Mouse (Mus musculus) limb, embryonic 11.5 days (tissue): ENCODE measurements around the gene Prkd1. TPM values are rescaled to one million over a fixed set of nuclear protein-coding genes. Genes with fewer than 3 reads are reported as not detected.

ENCODE experiments used
- ATAC-seq: fragments of 200-750 bp; cut with Nextera tagmentation; 2 replicates; pipeline ENCODE4 v1.8.0; 2017; ENCODE audit warnings: low read depth; ENCODE audit not compliant: insufficient number of reproducible peaks, low FRiP score, low TSS enrichment
- DNase-seq: peaks from one replicate; pipeline ENCODE4 v3.0.0-alpha.2; 2015; ENCODE audit warnings: low spot score
- H3K27ac ChIP-seq: fragments of 300-500 bp; sonication (generic); replicated peaks from 2 replicates; pipeline ENCODE4 v1.5.1; 2014; ENCODE audit warnings: low read depth, mild to moderate bottlenecking, low read length
- H3K27me3 ChIP-seq: fragments of 300-500 bp; sonication (generic); 2 replicates; pipeline ENCODE4 v1.6.1; 2014; ENCODE audit warnings: mild to moderate bottlenecking, low read length, mixed read lengths; ENCODE audit not compliant: control insufficient read depth, insufficient read depth
- H3K36me3 ChIP-seq: fragments of 300-500 bp; sonication (generic); 2 replicates; pipeline ENCODE4 v1.6.1; 2014; ENCODE audit warnings: mild to moderate bottlenecking, low read length, moderate library complexity, mixed read lengths; ENCODE audit not compliant: control insufficient read depth, insufficient read depth
- H3K4me1 ChIP-seq: fragments of 300-500 bp; sonication (generic); 2 replicates; pipeline ENCODE4 v1.6.1; 2014; ENCODE audit warnings: low read length, mixed read lengths; ENCODE audit not compliant: control insufficient read depth, insufficient read depth
- H3K4me2 ChIP-seq: fragments of 300-500 bp; sonication (generic); 2 replicates; pipeline ENCODE4 v1.6.1; 2014; ENCODE audit warnings: low read depth, mild to moderate bottlenecking, moderate library complexity; ENCODE audit not compliant: severe bottlenecking
- H3K4me3 ChIP-seq: fragments of 300-500 bp; sonication (generic); 2 replicates; pipeline ENCODE4 v1.5.1; 2014; ENCODE audit warnings: low read depth, low read length
- H3K9ac ChIP-seq: fragments of 300-500 bp; sonication (generic); 2 replicates; pipeline ENCODE4 v1.6.1; 2014; ENCODE audit warnings: mild to moderate bottlenecking, low read length
- H3K9me3 ChIP-seq: fragments of 300-500 bp; sonication (generic); 2 replicates; pipeline ENCODE4 v1.6.1; 2016; ENCODE audit warnings: low read length; ENCODE audit not compliant: control insufficient read depth
- WGBS: fragments of 180-500 bp; shearing (Covaris S2); extraction: QIAGEN DNeasy Blood & Tissue Kit; methylation state at CpG from one replicate; pipeline ENCODE4 v1.1.7; 2014; 5-methylcytosine and 5-hydroxymethylcytosine counted together
- polyA plus RNA-seq: library from polyadenylated mRNA; unstranded; fragments of >200 nt; fragmentation: Nextera tagmentation; extraction: Ambion mirVana; gene quantifications from 2 replicates; pipeline ENCODE4 v1.2.1, GENCODE M21; 2014

The Prkd1 gene
- polyA plus RNA-seq, 1 experiment from 2014 or later, result 5.8 TPM

DNA sequence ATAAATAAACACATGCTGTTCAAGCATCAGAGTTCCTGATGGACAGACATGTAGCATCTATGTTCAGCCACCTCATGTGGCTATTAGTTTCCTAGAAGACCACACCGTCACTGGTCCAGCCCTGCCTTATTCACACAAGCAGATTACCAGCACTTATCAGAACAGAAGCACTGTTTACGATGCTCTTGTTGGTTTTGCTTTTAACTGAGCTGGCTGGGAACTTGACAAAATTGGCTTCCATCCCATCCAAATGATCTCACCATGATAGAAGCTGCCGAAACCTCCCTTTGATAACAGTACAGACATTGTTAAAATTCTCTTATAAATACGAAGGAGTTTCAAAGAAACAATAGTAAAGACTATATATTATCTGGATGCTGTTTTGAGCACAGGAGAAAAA, 24.7 kb downstream of the Prkd1 start:
- Histone ChIP-seq H3K27ac (no peak overlapping the region), H3K27me3 (no peaks in the 10 kb centered on the region), H3K9ac (no peak overlapping the region), H3K4me2 (no peak overlapping the region), H3K36me3 (no peaks in the 10 kb centered on the region), H3K4me3 (no peak overlapping the region), H3K9me3 (no peaks in the 10 kb centered on the region), H3K4me1 (no peaks in the 10 kb centered on the region)
- ATAC-seq, result no peak
- DNase-seq, result no peak
- 69% methylated on average over 4 of the region's 4 CpGs for WGBS

DNA sequence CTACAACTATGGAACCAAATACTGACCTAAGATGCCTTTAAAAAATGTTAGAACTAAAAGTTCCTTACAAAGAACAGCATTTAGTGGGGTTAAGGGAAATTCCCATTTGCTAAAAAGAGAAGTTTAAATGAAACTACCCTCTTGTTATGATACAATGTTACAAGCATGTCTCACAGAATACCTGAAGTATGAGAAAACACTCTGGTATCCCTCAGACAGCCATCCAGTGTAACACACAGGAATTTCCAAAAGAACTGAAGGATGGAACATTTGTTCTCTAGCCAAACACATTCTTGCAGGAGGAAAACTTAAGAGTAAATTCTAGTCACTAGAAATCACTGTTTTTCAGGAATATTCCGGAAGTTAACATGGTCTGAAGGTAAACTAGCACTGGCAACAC, 33.0 kb downstream of the Prkd1 start:
- no peak overlapping the region for H3K4me3 ChIP-seq
- no peak overlapping the region for H3K4me2 ChIP-seq
- no peaks in the 10 kb centered on the region for H3K9me3 ChIP-seq
- H3K27ac ChIP-seq, result no peak overlapping the region
- H3K4me1 ChIP-seq, result no peaks in the 10 kb centered on the region
- no peak for ATAC-seq
- no peak for DNase-seq
- H3K9ac ChIP-seq, result no peak overlapping the region
- H3K36me3 ChIP-seq, result no peaks in the 10 kb centered on the region
- no peaks in the 10 kb centered on the region for H3K27me3 ChIP-seq
- WGBS, result 94% methylated on average over 1 of the region's 1 CpGs

DNA sequence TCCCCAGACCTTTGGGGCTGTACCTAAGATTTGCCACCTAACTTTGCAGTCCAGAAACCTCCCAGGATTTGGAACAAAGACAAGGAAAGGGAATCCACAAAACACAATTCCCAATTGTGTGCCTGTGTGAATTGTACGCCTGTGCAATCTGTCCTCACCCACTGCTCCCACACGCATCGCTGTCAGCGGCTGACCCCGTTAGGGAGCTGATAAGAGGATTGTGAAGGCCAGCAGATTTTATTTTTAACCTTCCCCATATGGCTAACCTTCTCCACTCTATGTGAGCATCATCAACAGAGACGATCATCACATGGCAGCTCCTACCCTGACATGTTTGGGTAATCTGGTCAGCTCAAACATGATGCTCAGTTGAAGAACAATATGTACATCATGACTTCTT, 34.6 kb downstream of the Prkd1 start:
- ATAC-seq (no peak), DNase-seq (no peak)
- H3K4me3 ChIP-seq, result no peak overlapping the region
- H3K27me3 ChIP-seq, result no peaks in the 10 kb centered on the region
- 71% methylated on average over 6 of the region's 6 CpGs for WGBS
- H3K36me3 ChIP-seq, result no peaks in the 10 kb centered on the region
- no peak overlapping the region for H3K4me2 ChIP-seq
- H3K9ac ChIP-seq, result no peak overlapping the region
- no peak overlapping the region for H3K27ac ChIP-seq
- no peaks in the 10 kb centered on the region for H3K4me1 ChIP-seq
- no peaks in the 10 kb centered on the region for H3K9me3 ChIP-seq

DNA sequence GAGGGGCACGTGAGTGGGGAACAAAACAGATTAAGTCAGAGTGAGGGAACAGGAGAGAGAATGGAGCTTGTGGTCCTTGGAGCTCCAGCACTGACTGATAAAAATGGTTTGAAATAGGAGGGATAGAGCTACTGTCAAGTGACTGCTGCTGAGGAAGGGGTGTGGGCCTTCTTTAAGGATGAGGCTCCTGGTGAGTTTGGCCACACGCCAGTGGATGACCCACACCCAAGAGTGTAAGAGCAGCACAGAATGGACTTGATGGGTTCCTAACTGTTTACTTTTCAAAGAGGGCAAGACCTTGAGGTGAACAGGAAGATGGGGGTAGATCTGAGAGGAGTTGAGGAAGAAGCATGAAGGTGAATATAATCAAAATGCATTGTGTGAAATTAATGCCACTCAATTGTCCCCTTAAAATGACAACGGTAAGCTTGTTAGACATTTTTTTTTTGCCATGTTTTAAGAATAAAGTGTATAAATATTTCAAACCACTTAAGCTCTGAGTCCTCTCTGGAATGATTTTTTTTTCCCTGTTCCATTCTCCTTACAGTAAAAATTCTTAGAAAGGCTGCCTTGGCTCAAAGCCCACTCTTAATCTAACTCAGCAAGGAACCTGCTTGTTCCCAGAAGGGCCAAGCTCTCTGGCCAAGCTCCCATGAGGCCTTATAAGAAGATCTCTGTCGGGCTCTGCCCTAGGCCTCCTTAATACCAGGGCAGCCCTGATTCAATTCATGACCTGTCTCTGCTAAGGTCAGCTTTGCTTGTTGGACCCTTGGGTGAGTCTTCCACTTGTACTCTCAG, 42.0 kb downstream of the Prkd1 start:
- Histone ChIP-seq H3K9ac (no peak overlapping the region), H3K27ac (no peak overlapping the region), H3K9me3 (no peaks in the 10 kb centered on the region), H3K36me3 (no peaks in the 10 kb centered on the region), H3K27me3 (no peaks in the 10 kb centered on the region), H3K4me2 (no peak overlapping the region), H3K4me1 (no peaks in the 10 kb centered on the region), H3K4me3 (no peak overlapping the region)
- no peak for ATAC-seq
- whole genome bisulfite sequencing, result 90% methylated on average over 4 of the region's 4 CpGs
- no peak for DNase-seq

DNA sequence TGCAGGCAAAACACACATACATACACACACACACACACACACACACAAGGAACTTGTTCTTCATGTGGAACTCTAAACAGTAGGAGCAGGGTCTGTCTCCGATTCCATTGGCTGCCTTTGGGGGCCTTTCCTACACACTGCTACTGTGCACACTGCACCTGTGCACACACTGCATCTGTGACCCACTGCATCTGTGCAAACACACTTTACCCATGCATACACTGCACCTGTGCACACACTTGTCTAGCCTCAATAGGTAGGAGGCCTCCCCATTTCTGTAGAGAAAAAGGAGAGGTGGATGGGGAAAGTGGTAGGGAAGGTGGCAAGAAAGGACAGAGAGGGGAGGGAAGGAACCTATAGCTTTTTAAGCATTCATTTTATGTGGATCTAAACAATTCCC, 49.5 kb downstream of the Prkd1 start:
- WGBS, result 76% methylated on average over 1 of the region's 1 CpGs

DNA sequence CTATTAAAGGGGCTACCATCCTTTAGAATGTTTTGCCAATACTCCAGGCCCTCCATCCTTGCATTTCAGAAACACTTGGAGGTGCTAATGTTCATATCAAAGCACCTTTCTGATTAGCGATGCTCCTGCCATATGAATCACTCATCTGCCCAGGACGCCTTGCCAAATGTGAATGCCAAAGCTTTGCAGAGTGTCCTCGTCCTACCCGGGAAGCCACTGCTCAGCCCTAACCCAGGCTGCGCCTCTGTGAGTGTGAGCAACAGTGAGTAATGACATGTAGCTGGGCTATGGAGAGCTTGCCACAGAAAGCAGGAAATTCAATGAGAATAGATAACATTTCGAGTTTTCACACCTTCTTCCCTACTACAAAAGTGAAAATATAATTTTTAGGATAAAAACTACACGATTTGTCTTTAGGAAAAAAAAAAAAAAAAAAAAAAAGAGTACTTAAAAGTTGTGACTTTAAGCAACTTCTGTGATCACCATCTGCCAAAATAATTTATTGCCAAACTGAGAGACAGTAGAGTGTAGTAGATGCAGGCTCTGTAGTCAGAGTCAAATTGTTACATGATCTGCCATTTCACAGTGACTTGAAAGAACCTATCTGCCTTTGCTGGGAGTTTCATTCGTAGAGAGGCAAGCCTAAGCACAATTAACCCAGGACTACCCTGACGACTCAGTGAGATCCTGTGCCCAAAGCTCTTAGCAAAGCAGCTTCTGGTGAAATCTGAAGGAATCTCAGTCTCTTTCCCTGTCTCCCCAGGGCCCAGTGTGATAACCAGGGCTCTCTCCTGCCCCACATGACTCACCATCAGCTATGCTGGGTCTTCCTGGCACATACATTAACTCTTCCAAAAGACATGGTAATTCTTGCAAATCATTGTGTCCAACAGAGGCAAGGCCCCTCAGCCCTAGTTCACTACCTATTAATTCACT, 50.6 kb downstream of the Prkd1 start:
- no peaks in the 10 kb centered on the region for H3K36me3 ChIP-seq
- H3K27ac ChIP-seq, result no peak overlapping the region
- H3K4me2 ChIP-seq, result no peak overlapping the region
- 69% methylated on average over 9 of the region's 9 CpGs for WGBS
- DNase-seq (no peak), ATAC-seq (no peak)
- no peaks in the 10 kb centered on the region for H3K9me3 ChIP-seq
- H3K4me3 ChIP-seq, result no peak overlapping the region
- H3K27me3 ChIP-seq, result no peaks in the 10 kb centered on the region
- no peak overlapping the region for H3K9ac ChIP-seq
- H3K4me1 ChIP-seq, result no peaks in the 10 kb centered on the region

More for the DNA sequence above, 49.5 kb downstream of the Prkd1 start:
- ATAC-seq (no peak), DNase-seq (no peak)
- H3K4me1 ChIP-seq, result no peaks in the 10 kb centered on the region
- no peak overlapping the region for H3K4me2 ChIP-seq
- H3K9ac ChIP-seq, result no peak overlapping the region
- H3K36me3 ChIP-seq, result no peaks in the 10 kb centered on the region
- no peak overlapping the region for H3K4me3 ChIP-seq
- H3K27ac ChIP-seq, result no peak overlapping the region
- no peaks in the 10 kb centered on the region for H3K27me3 ChIP-seq
- H3K9me3 ChIP-seq, result no peaks in the 10 kb centered on the region

DNA sequence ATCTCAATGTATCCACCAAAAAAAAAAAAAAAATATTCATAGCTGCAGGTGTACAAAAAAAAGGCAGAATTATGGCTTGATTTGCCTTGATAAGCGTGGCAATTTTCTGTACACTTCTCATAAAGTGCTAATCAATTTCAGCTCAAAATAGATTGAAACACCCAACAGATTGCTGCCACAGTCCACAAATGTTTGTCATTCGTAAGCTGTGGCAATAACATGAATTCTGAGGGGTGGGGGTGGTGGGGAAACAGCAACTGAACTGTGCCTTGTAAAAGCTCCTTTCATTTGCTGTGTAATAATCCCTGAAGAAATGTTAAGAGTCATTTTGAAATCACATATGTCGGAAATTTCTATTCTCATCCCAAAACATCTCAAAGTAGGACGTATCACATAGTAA, 51.4 kb downstream of the Prkd1 start:
- Histone ChIP-seq H3K4me1 (no peaks in the 10 kb centered on the region), H3K4me2 (no peak overlapping the region), H3K9me3 (no peaks in the 10 kb centered on the region), H3K4me3 (no peak overlapping the region), H3K36me3 (no peaks in the 10 kb centered on the region), H3K9ac (no peak overlapping the region), H3K27me3 (no peaks in the 10 kb centered on the region), H3K27ac (no peak overlapping the region)
- 88% methylated on average over 4 of the region's 4 CpGs for WGBS
- DNase-seq (no peak), ATAC-seq (no peak)

DNA sequence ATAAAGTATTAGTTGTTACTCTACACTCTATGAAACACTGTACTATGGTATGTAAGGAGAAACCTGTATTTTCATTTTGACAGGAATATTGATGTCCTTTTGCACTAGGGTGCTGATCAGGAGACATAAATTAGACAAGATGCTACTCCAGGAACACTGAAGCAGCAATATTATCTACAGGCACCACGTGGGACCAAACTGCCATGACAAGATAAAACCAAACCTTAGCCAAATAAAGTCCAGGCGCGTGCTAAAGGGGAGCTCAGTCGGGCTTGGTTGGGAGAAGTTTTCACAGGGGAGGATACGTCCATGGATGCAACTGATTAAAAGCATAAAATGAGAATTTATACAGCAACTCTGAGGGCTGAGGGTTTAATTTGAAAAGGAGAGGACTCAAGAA, 53.1 kb downstream of the Prkd1 start:
- 86% methylated on average over 5 of the region's 5 CpGs for WGBS
- Histone ChIP-seq H3K27ac (no peak overlapping the region), H3K36me3 (no peaks in the 10 kb centered on the region), H3K4me3 (no peak overlapping the region), H3K27me3 (no peaks in the 10 kb centered on the region), H3K9me3 (no peaks in the 10 kb centered on the region), H3K4me1 (no peaks in the 10 kb centered on the region), H3K4me2 (no peak overlapping the region), H3K9ac (no peak overlapping the region)
- DNase-seq (no peak), ATAC-seq (no peak)
